ENCODE assay signal across 29 mouse cellular contexts in genomic region chr11:4342027-4342426, GRCm38 (mm10).
DNase-seq lines count a peak whose midpoint lies in the region; ATAC-seq and TF ChIP-seq lines count a peak whose summit lies in the region.
"Had no signal": no experiment of that assay in that cellular context is flagged by ENCODE, and none has a peak within 500 bp of the region (broad histone marks: within the 10 kb centered on the region; RNA-seq: fewer than 3 reads in every experiment).

No protein-coding gene starts in this region.

- H3K36me3 ChIP-seq in forebrain, embryonic 14.5 days (ENCODE audit: control insufficient read depth, insufficient read depth, low read length): no peaks in the 10 kb centered on the region
- no peaks in the 10 kb centered on the region for H3K36me3 ChIP-seq in forebrain, postnatal 0 days (ENCODE audit: insufficient read depth)
- no peaks in the 10 kb centered on the region for H3K36me3 ChIP-seq in limb, embryonic 15.5 days
- H3K36me3 ChIP-seq in heart, embryonic 11.5 days (ENCODE audit: control insufficient read depth, insufficient read depth, low read length): no peaks in the 10 kb centered on the region
- H3K36me3 ChIP-seq: embryonic facial prominence, embryonic 13.5 days; heart, embryonic 10.5 days; hindbrain, embryonic 12.5 days; midbrain, embryonic 15.5 days; neural tube, embryonic 15.5 days had no signal

- ATAC-seq in forebrain, embryonic 14.5 days: no peak
- ATAC-seq in forebrain, postnatal 0 days: no peak
- no peak for ATAC-seq in limb, embryonic 15.5 days (ENCODE audit: insufficient number of reproducible peaks, low FRiP score, low TSS enrichment, low read depth)
- ATAC-seq in heart, embryonic 11.5 days (replicated peaks; ENCODE audit: insufficient number of reproducible peaks, low FRiP score, low TSS enrichment): no peak
- ATAC-seq: hindbrain, postnatal 0 days; intestine, embryonic 16.5 days; midbrain, embryonic 15.5 days had no signal

- no peaks in the 10 kb centered on the region for H3K9me3 ChIP-seq in forebrain, embryonic 14.5 days (replicated peaks; ENCODE audit: control insufficient read depth, low read length)
- H3K9me3 ChIP-seq in forebrain, postnatal 0 days (ENCODE audit: low read length): no peaks in the 10 kb centered on the region
- H3K9me3 ChIP-seq in limb, embryonic 15.5 days: no peaks in the 10 kb centered on the region
- H3K9me3 ChIP-seq in heart, embryonic 11.5 days (replicated peaks; ENCODE audit: control insufficient read depth, low read length): no peaks in the 10 kb centered on the region
- H3K9me3 ChIP-seq: embryonic facial prominence, embryonic 13.5 days; heart, embryonic 10.5 days; hindbrain, embryonic 12.5 days; midbrain, embryonic 15.5 days; neural tube, embryonic 15.5 days had no signal

- no peak overlapping the region for H3K9ac ChIP-seq in forebrain, embryonic 14.5 days (ENCODE audit: low read length)
- H3K9ac ChIP-seq in forebrain, postnatal 0 days: no peak overlapping the region
- H3K9ac ChIP-seq in limb, embryonic 15.5 days: no peak overlapping the region
- no peak overlapping the region for H3K9ac ChIP-seq in heart, embryonic 11.5 days (ENCODE audit: low read depth, low read length)
- H3K9ac ChIP-seq: embryonic facial prominence, embryonic 13.5 days; hindbrain, embryonic 12.5 days; liver, embryonic 14.5 days; midbrain, embryonic 15.5 days; neural tube, embryonic 15.5 days had no signal

- H3K27ac ChIP-seq in forebrain, embryonic 14.5 days (ENCODE audit: low read depth, low read length): no peak overlapping the region
- H3K27ac ChIP-seq in forebrain, postnatal 0 days (ENCODE audit: low read depth, low read length): no peak overlapping the region
- H3K27ac ChIP-seq in layer of hippocampus, adult 2 months: no peak overlapping the region
- H3K27ac ChIP-seq in limb, embryonic 15.5 days: 0 out of 2 replicates have a peak overlapping the region, but pooled peaks have one; percentile 7
- H3K27ac ChIP-seq in heart, embryonic 11.5 days (ENCODE audit: low read depth, low read length): no peak overlapping the region
- H3K27ac ChIP-seq: heart, embryonic 10.5 days; hindbrain, embryonic 12.5 days; hindbrain, postnatal 0 days; kidney, postnatal 0 days; liver, embryonic 14.5 days; midbrain, embryonic 15.5 days; neural tube, embryonic 15.5 days had no signal

- TF ChIP-seq CTCF in forebrain, postnatal 0 days (IDR thresholded peaks at IDR 0.05; ENCODE audit: low read depth): no peak
- no peak for TF ChIP-seq CTCF in layer of hippocampus, adult 2 months (conservative IDR thresholded peaks at IDR 0.05)

- H3K4me1 ChIP-seq in forebrain, embryonic 14.5 days (ENCODE audit: control insufficient read depth, insufficient read depth, low read length): no peaks in the 10 kb centered on the region
- H3K4me1 ChIP-seq in forebrain, postnatal 0 days (ENCODE audit: insufficient read depth): no peaks in the 10 kb centered on the region
- H3K4me1 ChIP-seq in limb, embryonic 15.5 days: 0 out of 2 replicates have a peak, but pooled peaks cover 6% of the 10 kb centered on the region
- H3K4me1 ChIP-seq in heart, embryonic 11.5 days (ENCODE audit: control insufficient read depth, insufficient read depth, low read length): no peaks in the 10 kb centered on the region
- H3K4me1 ChIP-seq: hindbrain, embryonic 12.5 days; midbrain, embryonic 15.5 days; neural tube, embryonic 15.5 days had no signal

- H3K4me3 ChIP-seq in forebrain, embryonic 14.5 days (ENCODE audit: low read depth, low read length): no peak overlapping the region
- H3K4me3 ChIP-seq in forebrain, postnatal 0 days (ENCODE audit: low read depth, low read length): no peak overlapping the region
- no peak overlapping the region for H3K4me3 ChIP-seq in layer of hippocampus, adult 2 months
- no peak overlapping the region for H3K4me3 ChIP-seq in limb, embryonic 15.5 days
- no peak overlapping the region for H3K4me3 ChIP-seq in heart, embryonic 11.5 days (ENCODE audit: low read depth, low read length)
- H3K4me3 ChIP-seq: embryonic facial prominence, embryonic 13.5 days; erythroblast, embryonic 14.5 days; heart, embryonic 10.5 days; hindbrain, embryonic 12.5 days; midbrain, embryonic 15.5 days; neural tube, embryonic 15.5 days had no signal

- no peak overlapping the region for H3K4me2 ChIP-seq in forebrain, embryonic 14.5 days (ENCODE audit: low read length)
- no peak overlapping the region for H3K4me2 ChIP-seq in forebrain, postnatal 0 days (ENCODE audit: low read depth)
- no peak overlapping the region for H3K4me2 ChIP-seq in limb, embryonic 15.5 days
- no peak overlapping the region for H3K4me2 ChIP-seq in heart, embryonic 11.5 days
- H3K4me2 ChIP-seq: embryonic facial prominence, embryonic 13.5 days; hindbrain, embryonic 12.5 days; midbrain, embryonic 15.5 days; neural tube, embryonic 15.5 days had no signal

- WGBS in forebrain, embryonic 14.5 days: 53% methylated on average over 7 of the region's 7 CpGs
- 45% methylated on average over 7 of the region's 7 CpGs for WGBS in forebrain, postnatal 0 days
- 35% methylated on average over 7 of the region's 7 CpGs for WGBS in limb, embryonic 15.5 days
- WGBS in heart, embryonic 11.5 days (ENCODE audit: insufficient replicate concordance): 66% methylated on average over 7 of the region's 7 CpGs

- DNase-seq in forebrain, embryonic 14.5 days (ENCODE audit: low spot score): peak; percentile 18
- no peak for DNase-seq in forebrain, postnatal 0 days
- peak; percentile 13 to 16 for DNase-seq in layer of hippocampus, adult 2 months (ENCODE audit: low spot score in 2 of 2)
- DNase-seq in layer of hippocampus, postnatal 25 days (ENCODE audit: extremely low spot score in 1 of 2, low spot score in 1 of 2): no peak
- DNase-seq in right cerebral cortex, adult 2 months (ENCODE audit: low spot score in 2 of 2): peak; percentile 8 to 10
- no peak for DNase-seq in right cerebral cortex, postnatal 10 days (ENCODE audit: low spot score in 2 of 2)
- DNase-seq: adrenal gland, postnatal 25 days; cerebellum, adult 2 months; cerebellum, postnatal 25 days; heart, postnatal 36 days; kidney, adult 8-10 months; kidney, postnatal 4 days; liver; lung, adult 2 months; lung, postnatal 10 days; retina, postnatal 1 day; thymus, postnatal 4 days had no signal

- no peaks in the 10 kb centered on the region for H3K27me3 ChIP-seq in forebrain, embryonic 14.5 days (replicated peaks; ENCODE audit: control insufficient read depth, insufficient read depth, low read length)
- no peaks in the 10 kb centered on the region for H3K27me3 ChIP-seq in forebrain, postnatal 0 days (ENCODE audit: insufficient read depth, low read length)
- H3K27me3 ChIP-seq in limb, embryonic 15.5 days: no peaks in the 10 kb centered on the region
- H3K27me3 ChIP-seq in heart, embryonic 11.5 days (ENCODE audit: control insufficient read depth, insufficient read depth, low read length): no peaks in the 10 kb centered on the region
- H3K27me3 ChIP-seq: embryonic facial prominence, embryonic 13.5 days; hindbrain, embryonic 12.5 days; midbrain, embryonic 15.5 days; neural tube, embryonic 15.5 days had no signal

Comparison
In these comparisons a context has a peak if more than half of its experiments do, and no peak if none do; other contexts are left out.
1. DNase-seq: peak in forebrain, embryonic 14.5 days (single experiment), layer of hippocampus, adult 2 months (2 of 2) and right cerebral cortex, adult 2 months (2 of 2); none in forebrain, postnatal 0 days (single experiment), layer of hippocampus, postnatal 25 days (0 of 2) and right cerebral cortex, postnatal 10 days (0 of 2).